Mouse (Mus musculus) liver, adult 2 months (tissue): Measurements from ENCODE around the gene Pecam1.

ENCODE experiments used
- CTCF ChIP-seq: fragments of 200-500 bp; IDR thresholded peaks from 2 replicates; pipeline ENCODE4 v1.5.1; 2011; ENCODE audit warnings: low read depth, low read length, control low read depth
- POLR2A ChIP-seq: fragments of 200-500 bp; IDR thresholded peaks from 2 replicates; pipeline ENCODE4 v1.6.1; 2011; ENCODE audit warnings: low read length, control low read depth; ENCODE audit not compliant: insufficient read depth; ENCODE audit errors: extremely low read depth

DNA sequence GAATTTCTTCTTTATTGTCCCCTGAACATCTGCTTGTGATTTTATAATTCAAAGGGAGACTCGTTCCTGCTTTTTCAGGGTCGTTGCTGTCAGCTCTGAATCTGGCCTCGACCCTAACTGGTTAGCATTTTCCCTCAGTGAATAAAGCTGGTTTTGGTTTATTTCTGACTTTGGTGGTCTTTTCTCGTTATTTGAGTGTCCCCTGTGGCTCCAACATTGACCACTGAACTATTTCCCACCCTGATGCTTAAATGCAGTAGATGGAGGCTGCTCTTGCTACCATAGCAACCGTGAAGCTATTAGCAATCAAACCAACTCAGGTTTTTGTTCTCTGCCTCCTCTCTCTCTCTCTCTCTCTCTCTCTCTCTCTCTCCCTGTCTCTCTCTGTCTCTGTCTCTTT is 22.5 kb downstream of the Pecam1 start:
- TF ChIP-seq CTCF (no peak), POLR2A (no peak)
